Mouse (Mus musculus): ENCODE results near the gene Nme7.

Nme7 gene

DNA sequence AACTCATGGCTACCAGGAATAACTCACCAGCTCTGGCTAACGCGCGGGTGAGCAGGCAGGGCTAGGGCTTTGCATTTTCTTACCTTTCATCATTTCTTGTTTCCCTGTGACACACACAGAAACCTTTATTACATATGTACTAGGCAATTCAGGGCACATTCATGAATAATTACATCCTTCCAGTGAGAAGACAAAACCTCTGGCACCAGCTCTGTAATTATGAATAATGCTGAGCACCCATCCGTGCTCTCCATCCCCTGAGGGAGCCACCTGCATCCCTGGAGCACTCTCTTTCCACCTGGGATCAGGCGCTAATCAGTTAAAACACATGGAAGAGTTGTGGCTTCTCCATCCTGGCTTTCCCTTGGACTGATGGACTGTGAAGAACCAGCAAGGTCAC, at the start of gene Nme7:
Nme7 (plus strand) TSS at position 301 of the 400 bp plus-strand sequence.
- DNase-seq (ENCODE audit: low read depth, low spot score) = no peak

DNA sequence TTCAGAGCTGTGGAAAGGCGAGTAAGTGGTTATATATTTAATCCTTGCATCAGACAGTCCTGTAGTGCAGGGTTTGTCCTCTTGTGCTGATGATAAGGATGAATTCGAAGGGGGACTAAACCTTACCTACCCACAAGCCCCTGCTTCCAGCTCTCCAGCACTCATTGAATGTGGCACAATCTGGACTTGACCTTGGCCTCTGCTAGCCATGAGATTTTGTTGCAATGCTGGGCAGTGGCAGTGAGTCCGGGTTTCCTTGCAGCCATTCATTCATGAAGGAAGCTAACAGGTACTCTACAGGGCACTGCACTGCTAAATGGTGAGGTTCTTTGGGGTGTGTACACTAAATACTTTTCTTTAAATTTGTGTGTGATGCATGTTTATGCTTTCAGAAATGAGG, 49.1 kb upstream of the Nme7 start:
- no peak for DNase-seq (ENCODE audit: low read depth, low spot score)

DNA sequence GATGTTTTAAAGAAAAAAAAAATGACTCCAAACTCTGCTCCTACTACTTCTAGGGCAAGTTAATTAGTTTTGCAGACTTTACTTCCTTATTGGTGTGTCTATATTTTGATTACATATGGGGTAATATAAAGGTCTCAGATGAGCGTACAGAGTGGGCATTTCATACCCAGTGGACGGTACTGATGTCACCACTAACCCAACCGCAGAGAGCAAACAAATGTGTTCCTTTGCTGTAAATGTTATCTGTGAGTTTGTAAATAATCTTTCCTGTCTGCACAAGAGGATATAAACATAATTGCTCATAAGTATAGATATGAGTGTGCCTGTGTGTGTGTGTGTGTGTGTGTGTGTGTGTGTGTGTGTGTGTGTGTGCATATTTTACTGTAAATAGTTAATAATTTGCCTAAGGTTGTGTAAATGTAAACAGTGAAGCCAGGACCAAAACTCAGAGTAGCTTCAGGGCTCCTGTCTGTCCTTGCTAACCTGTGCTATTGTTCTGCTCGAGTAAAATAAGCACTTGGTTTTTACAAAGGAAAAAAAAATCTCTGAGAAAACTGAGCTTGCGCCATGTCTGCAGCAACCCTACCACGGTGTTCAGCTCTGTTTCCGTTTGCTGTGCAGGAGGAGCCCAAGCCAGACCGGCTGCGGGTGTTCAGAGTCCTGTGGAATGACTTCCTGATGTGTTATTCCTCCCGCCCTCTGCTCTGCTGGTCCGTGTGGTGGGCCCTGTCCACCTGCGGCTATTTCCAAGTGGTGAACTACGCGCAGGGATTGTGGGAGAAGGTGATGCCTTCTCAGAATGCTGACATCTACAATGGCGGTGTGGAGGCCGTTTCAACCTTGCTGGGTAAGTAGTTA, 43.5 kb upstream of the Nme7 start:
- no peak for DNase-seq (ENCODE audit: low read depth, low spot score)

DNA sequence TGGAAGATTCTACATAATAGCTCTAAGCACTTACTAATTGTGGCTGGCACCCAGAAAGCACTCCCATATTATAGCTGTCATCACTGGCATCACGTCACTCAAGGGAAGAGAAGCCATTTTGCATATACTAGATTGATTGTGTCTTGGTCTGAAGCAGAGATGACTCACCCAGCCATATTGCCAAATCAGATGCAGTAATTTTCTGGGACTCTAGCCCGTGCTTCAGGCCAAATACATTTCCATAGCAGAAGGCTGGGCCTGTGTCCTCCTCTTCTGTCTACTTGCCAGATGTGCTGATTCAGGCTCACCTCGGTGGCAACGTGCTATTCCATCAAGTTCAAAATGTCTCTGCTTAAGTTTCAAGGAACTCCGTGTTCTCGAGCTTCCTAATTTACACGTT, 42.4 kb upstream of the Nme7 start:
- peak; percentile 61 for DNase-seq (ENCODE audit: low read depth, low spot score)

DNA sequence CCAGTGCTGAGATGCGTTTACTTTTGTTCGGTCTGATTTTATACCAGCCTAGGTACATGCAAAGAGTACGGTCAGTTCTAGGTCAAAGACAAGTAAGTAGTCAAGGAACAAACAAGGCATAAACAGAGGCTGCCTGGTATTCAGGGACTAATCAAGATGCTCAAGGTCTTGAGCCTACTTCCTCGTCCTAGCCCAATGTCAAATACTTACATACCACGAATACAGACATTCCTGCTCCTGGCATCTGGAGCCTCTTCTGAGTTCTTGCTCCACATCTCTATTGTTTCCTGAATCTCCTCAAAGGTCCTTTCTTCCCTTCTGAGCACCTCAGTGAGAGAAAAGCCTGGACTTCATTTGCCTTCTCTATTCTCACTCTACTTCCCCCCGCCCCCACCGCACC, 33.0 kb upstream of the Nme7 start:
- DNase-seq (ENCODE audit: low read depth, low spot score) = no peak

DNA sequence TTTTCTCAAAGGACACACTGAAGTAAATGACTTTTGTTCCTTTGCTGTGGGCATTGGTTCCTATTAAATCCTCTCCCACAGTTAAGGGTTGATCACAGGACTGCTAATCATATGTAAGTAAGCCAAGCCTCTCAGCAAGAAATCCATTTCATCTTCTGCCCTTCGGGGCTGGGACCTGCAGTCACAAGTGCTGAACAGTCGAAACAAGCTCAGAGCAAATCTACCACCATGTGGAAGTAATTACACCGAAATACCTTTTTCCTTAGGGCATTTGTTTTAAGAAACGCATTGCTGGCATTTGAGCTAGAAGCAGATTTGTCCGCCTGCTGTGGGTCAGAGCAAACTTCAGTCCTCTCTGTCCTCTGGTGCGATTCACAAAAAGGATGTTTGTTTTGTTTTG, 30.3 kb upstream of the Nme7 start:
- no peak for DNase-seq (ENCODE audit: low read depth, low spot score)

DNA sequence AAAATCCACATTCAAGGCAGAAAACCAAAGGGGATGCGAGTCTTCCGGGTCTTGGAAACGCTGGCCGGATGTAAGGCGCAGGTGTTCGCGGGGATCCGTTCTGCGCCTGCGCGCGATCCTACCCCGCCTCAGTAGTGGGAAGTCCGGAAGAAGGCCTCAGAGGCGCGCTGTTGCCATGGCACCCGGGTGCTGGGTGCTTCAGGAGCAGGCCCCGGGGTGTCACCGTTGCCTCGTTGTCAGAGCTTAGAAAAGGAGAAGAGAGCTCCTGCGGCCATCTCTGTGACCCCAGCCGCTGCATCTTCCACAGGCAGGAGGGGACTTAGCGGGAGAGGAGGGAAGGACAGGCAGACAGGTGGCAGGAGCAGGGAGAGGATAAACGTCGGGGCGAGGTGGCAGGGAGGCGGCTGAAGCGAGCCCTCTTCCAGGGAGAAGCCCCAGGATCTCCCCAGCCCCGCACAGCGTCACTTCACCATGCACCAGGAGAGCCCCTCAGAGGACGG, 28.4 kb upstream of the Nme7 start, which contains the start of gene Ccdc181:
Ccdc181 (plus strand) TSS at position 131 of the 500 bp plus-strand sequence.
- peak; percentile 93 for DNase-seq (ENCODE audit: low read depth, low spot score)

DNA sequence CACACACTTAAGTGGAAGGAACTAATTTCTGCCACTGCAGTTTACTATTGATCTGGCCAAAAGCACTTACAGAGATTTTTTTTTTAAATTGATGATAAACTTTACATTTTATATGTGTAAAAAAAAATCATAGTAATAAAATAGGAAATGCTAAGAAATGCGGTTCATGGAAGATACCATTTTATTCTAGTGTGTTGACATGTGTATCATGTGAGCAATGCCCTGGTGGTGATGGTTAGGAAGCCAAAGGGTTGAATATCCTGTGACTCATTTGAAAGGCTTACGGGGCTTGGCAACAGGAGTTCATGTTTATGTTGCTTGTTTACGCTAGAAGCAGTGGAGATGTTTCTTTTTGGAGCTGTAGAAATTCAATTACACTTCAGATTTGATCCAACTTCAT, 27.4 kb upstream of the Nme7 start:
- DNase-seq (ENCODE audit: low read depth, low spot score) = no peak

DNA sequence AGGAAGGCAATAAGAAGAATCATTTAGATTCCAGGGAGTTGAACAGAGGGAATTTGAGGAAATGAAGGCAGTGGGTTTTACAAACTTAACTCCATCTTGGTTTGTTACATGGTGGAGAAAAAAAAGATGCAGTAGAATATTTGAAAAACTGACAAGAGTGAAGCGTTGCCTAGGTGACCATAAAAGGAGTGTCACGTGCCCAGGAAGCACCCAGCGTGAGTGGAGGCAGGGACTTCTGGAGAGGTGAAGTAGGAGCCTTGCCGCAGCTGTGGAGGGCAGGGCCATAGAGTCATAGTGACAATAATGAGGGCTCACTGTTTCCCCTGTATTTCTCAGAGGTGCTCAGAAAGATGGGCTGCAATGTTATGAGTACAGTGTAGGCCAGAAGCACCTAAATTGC, 24.6 kb upstream of the Nme7 start:
- no peak for DNase-seq (ENCODE audit: low read depth, low spot score)

DNA sequence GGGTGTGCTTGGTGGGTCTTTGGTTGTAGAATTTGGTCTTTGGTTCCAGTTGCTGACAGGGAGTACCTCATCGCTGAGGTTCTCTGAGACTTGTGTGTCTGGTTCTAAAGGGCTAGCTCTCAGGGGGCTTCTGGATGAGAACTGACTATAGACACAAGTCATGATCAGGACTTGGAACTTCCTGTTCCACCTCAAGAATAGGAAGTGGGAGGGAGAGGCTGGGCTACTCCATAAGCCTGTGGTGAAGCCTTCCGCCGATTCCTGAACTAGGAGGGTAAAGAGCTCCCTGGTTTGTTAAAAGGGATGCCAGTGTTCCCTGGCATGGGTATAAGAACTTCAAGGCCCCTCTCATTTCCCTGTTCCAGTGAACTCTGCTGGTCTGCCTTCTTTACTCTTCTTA, 19.9 kb upstream of the Nme7 start:
- no peak for DNase-seq (ENCODE audit: low read depth, low spot score)

DNA sequence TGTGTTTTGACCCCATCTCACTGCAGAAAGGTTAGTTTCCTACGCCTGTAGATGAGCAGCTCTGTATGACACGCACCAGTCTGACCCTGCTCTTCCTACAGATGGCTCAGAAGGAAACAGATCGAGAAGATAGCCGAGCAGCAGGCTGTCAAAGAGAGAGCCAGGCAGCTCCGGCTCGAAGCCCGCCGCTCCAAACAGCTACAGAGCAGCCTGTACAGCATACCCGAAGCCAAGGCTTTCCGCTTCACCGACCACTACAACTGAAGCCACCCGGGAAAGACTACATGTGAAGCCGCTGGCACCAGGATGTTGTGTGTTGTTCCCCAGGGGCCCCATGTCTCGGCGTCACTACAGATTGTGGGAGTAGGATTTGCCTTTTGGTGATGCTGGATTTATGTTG, 16.5 kb upstream of the Nme7 start:
- DNase-seq (ENCODE audit: low read depth, low spot score) = no peak

DNA sequence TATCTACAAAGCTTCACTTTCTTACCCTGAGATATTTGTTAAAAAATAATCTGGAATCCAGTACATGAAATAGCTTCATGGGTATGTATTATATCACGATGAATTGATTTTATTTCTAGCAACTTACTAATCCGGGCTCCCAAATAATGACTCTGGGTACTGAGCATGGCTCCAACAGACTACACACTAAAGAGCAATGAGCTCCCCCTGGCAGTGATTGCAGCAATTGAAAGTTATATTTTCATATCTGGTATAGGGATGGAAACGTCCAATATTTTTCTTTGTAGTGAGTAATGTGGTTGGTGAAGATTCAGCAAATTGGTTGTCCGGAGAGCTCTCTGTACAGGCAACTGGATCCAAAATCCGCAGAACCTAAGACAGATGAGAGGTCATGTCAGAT, 11.9 kb upstream of the Nme7 start:
- DNase-seq (ENCODE audit: low read depth, low spot score) = no peak

DNA sequence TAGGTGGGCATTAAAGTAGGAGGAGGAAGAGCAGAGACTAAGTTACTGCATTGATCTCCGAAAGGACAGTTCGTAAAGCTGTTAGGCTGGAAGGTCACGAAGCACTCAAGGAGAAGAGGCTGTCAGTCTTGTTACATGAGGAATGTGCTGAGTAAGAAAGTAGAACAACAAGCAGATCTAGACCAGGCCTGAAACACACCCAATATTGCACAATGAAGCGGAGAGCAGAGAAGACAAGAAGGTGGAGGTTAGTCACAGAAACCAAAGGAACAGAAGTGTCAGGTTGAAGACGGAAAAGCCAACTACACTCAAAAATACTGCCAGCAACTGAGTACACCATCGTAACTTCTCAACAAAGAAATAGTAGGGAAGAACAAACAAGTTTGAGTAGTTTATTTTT, 9.8 kb upstream of the Nme7 start:
- DNase-seq (ENCODE audit: low read depth, low spot score) = no peak

DNA sequence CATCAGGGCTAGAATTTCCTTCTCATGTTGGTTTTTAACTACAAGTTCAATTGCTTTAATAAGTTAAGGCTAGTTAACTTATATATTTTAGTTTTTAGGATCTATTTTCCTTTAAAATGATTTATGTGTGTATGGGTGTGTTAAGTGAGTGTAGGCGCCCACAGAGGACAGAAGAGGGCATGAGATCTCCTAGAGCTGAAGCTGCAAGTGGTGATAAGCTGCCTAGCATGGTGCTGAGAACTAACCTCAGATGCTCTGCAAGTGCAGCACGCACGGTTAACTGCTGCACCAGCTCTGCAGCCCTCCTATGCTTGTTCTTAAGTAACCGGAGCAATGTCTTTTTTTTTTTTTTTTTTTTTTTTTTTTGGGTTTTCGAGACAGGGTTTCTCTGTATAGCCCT, 7.4 kb upstream of the Nme7 start:
- no peak for DNase-seq (ENCODE audit: low read depth, low spot score)

DNA sequence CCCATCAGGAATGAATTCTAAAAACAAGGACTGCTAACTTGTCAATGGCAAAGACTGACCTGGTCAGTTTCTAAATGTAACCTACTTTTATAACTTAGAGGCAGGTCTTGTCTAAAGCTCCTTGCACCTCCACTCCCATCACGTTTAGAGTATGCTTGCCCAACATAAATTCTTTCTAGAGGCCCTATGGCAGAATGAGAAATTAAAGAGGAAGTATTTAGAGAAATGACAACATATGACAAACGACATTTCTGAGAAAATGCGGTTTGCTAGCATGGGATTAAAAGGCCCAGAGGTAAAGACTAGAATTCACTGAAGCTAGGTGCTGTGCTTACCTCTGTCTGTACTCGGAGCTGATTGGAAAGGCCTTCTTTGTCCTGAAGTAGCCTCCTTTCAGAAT, 2.0 kb upstream of the Nme7 start:
- DNase-seq (ENCODE audit: low read depth, low spot score) = no peak

DNA sequence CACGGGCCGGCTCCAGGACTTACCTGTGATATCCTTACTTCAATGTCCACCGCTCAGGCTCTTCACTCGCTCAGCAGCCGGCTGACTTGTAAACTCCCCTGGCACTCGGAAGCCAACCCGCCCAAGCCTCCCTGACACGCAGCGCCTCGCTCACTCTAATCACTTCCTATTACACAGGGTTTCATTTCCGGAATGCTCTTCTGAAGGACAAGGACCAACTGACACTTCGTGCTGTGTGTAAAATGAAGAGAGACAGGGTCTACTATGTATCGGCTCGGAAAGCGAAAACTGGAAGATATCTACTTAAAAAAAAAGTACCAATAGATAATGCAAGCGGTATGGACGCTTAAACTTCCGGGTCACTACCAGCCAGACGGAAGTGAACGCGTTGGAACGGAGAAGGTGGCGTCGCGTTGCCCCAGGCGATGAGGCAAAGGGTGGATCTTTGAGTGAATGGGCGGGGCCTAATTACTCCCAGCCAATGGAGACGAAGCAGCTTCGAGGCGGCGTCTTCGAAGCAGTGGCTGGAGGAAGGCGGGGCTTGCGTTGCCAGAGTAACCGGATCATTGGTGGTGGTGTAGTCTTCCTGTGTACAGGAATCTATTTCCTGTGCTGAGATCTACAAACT, 3.3 kb downstream of the Nme7 start, which contains the start of gene Blzf1:
Blzf1 (minus strand) TSS at position 366 of the 628 bp plus-strand sequence.
- peak; percentile 95 for DNase-seq (ENCODE audit: low read depth, low spot score)

DNA sequence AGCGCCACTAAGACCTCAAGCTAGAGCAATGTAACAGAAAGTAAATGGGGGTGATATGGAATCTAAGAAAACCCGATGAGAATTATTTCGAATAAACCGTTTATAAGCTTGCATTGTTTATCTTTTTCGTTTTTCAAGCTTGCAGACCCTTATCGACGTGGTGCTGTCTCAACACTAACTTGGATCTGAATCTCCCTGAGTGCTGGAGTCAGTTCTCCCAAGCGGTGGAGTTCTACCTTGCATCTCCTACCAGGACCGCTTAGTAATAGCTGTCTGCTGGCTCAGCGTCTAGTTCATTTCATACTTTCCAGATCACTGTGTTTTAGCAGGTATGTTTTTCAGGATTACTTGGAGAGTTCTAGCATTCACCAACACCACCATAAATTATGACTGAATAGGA, 4.0 kb downstream of the Nme7 start:
- no peak for DNase-seq (ENCODE audit: low read depth, low spot score)

DNA sequence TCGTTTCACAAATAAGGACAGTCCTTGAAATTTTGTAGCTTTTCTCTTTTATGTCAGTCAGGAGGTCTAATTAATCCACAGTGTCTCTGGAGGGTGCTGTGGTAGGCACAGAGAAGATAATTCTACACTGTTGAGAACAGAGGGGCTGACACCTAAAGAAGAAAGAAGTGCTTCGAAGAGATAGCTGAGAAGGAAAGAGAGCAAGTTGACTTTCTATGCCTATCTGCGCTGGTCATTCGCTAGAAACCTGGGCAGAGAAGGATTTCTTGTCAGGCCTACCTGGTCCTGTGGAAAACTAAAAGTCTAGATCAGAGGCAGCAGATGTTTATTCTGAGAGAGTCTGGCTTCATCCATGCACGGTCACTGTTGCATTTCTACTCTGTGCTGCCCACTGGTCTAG, 10.2 kb downstream of the Nme7 start:
- DNase-seq (ENCODE audit: low read depth, low spot score) = no peak

DNA sequence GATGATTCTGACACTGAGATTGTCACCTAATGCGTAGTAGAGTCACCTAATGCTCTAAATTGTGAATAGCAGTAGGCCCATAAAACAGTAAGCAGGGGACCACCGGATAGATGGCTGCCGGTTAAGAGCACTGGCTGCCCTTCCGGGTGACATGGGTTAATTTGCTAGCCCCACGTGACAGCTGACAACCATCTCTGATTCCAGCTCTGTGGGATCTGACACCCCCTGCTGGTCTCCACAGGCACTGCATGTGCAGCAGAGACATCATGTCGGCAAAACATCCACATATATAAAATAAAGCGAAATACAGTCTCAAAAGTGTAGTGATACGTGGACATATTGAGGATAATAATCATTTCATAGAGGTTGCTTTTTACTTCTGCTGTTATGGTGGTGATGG, 11.3 kb downstream of the Nme7 start:
- DNase-seq (ENCODE audit: low read depth, low spot score) = no peak

DNA sequence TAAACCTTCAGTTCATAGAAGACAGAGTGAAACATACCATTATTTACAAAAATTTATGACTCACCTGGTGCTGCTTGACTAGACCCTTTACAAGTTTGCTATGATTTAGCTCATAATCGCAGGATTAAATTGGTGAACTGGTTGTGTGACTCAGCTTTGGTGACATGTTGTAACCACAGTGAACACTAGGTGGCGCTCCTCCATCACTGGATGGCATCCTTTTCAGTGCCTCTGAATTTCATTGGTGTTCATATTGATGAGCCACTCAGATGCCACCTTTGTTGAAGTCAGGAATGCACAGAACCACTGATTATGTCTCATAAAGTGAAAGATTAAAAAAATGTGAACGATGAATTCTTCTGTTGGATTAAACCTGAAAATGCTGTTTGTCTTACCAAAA, 12.8 kb downstream of the Nme7 start:
- peak; percentile 45 for DNase-seq (ENCODE audit: low read depth, low spot score)

DNA sequence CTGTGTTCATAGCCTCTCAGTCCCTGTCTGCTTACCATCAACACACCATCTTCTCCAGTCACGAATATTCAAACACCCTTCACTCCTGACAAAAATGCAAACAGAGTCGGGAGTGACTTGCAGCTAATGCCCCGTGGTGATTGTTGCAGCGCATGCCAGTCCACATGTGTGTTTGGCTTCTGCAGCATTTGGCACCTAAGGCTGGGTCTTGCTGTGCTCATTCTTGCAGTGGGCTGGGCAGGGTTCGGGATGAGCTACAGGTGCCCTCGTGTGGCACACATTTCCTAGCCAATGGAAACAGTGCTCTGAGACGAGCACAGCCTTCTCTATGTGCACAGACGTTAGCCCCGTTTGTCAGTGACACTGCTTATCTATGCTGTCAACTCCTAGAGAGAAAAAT, 13.3 kb downstream of the Nme7 start:
- DNase-seq (ENCODE audit: low read depth, low spot score) = no peak

DNA sequence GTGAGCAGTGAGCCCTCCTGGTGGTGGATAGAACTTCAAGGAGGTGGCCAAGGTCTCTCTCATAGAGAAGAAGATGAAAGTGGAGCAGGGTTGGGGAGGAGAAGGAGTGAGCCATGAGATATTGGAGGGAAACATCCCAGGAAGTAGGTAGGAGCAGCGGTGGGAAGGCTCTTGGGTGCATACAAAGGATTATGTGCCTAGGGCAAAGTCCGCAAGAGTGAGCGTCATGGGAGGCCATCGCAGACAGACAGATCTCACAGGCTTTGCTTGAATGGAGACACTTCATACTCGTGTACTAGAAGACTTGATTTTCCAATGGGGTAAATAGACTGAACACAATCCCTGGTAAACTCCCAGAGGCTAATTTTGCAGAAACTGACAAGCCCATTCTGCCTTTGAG, 14.6 kb downstream of the Nme7 start:
- no peak for DNase-seq (ENCODE audit: low read depth, low spot score)

DNA sequence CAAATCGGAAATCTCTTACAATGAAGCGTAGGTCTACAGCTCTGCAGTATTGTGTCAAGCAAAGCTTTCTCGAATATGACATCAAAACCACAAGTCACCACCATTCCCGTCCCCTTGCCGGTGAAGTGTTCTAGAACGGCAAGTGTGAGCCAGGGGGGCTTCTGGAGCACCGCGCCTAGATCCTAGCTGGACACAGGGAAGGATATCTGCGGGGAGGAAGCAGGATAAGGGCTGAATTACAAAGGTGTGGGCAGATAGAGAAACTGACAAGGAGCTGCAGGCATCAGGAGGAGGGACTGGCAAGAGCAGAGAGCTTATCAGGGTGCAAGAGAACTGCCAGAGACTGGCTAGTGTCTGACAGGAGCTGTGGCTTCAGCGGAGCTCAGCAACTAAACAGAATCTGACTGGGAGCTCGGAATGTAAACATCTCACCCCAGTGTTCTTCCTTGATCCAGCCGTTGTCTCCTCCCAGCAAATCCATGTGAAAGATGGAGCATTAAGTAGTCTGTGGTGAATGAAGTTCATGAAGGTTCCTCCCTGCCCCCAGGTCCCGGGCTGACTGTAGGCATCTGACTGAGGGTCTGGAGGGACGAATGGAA, 15.7 kb downstream of the Nme7 start:
- DNase-seq (ENCODE audit: low read depth, low spot score) = no peak

Data from skeletal muscle tissue, adult 2 months (tissue).